Mouse (Mus musculus): ENCODE data around the gene Sf3a3. TPM values are rescaled to one million over a fixed set of nuclear protein-coding genes. Genes with fewer than 3 reads are reported as not detected.
A peak's percentile ranks its signal among the peaks of the same experiment; 100 is the strongest.
"Not testable (repeated sequence)": the region's sequence is repeated elsewhere in the genome, so short reads cannot be mapped to it uniquely, and the experiment has no call there.

Gene Sf3a3
- polyA plus RNA-seq, 1 experiment from 2014 or later: 110 TPM

- ATAC-seq (ENCODE audit: low read depth): no peak
- H3K9ac ChIP-seq (ENCODE audit: low read depth, low read length): peak overlapping the region; percentile 56
- H3K4me1 ChIP-seq (ENCODE audit: control insufficient read depth, insufficient read depth, low read length): peaks cover 41% of the 10 kb centered on the region
- H3K27ac ChIP-seq (replicated peaks; ENCODE audit: low read depth, low read length): peak overlapping the region; percentile 90
- H3K9me3 ChIP-seq (ENCODE audit: control insufficient read depth, low read length): no peaks in the 10 kb centered on the region
- no peak for DNase-seq (ENCODE audit: low spot score)
- H3K27me3 ChIP-seq (replicated peaks; ENCODE audit: control insufficient read depth, insufficient read depth, low read length): no peaks in the 10 kb centered on the region
- WGBS: 20% methylated on average over 2 of the region's 2 CpGs
- H3K4me3 ChIP-seq (ENCODE audit: low read depth, low read length): peak overlapping the region; percentile 20; the same call in 1 of the 2 replicates
- peak overlapping the region; percentile 77 for H3K4me2 ChIP-seq (ENCODE audit: low read depth, low read length)
- H3K36me3 ChIP-seq (ENCODE audit: control insufficient read depth, insufficient read depth, low read length): peaks cover 28% of the 10 kb centered on the region
These were observed 11.2 kb upstream of the Sf3a3 start for GRCm38 (mm10) chr4:124703406-124703805.

- Histone ChIP-seq H3K36me3 (ENCODE audit: control insufficient read depth, insufficient read depth, low read length) (peaks cover 28% of the 10 kb centered on the region), H3K27me3 (replicated peaks; ENCODE audit: control insufficient read depth, insufficient read depth, low read length) (no peaks in the 10 kb centered on the region), H3K4me2 (ENCODE audit: low read depth, low read length) (peak overlapping the region; percentile 77), H3K27ac (replicated peaks; ENCODE audit: low read depth, low read length) (peak overlapping the region; percentile 90), H3K9ac (ENCODE audit: low read depth, low read length) (peak overlapping the region; percentile 56), H3K4me3 (ENCODE audit: low read depth, low read length) (peak overlapping the region; percentile 20), H3K9me3 (ENCODE audit: control insufficient read depth, low read length) (no peaks in the 10 kb centered on the region), H3K4me1 (ENCODE audit: control insufficient read depth, insufficient read depth, low read length) (peaks cover 44% of the 10 kb centered on the region)
- 7% methylated on average over 6 of the region's 6 CpGs for WGBS
- peak; percentile 80 for DNase-seq (ENCODE audit: low spot score)
- ATAC-seq (ENCODE audit: low read depth): no peak
These were observed 10.4 kb upstream of the Sf3a3 start for GRCm38 (mm10) chr4:124703881-124704796.

- H3K27me3 ChIP-seq (replicated peaks; ENCODE audit: control insufficient read depth, insufficient read depth, low read length): no peaks in the 10 kb centered on the region
- peaks cover 51% of the 10 kb centered on the region for H3K4me1 ChIP-seq (ENCODE audit: control insufficient read depth, insufficient read depth, low read length)
- peak; percentile 87 for DNase-seq (ENCODE audit: low spot score)
- H3K9ac ChIP-seq (ENCODE audit: low read depth, low read length): peak overlapping the region; percentile 56
- peak overlapping the region; percentile 90 for H3K27ac ChIP-seq (replicated peaks; ENCODE audit: low read depth, low read length)
- H3K9me3 ChIP-seq (ENCODE audit: control insufficient read depth, low read length): no peaks in the 10 kb centered on the region
- 10% methylated on average over 11 of the region's 11 CpGs for WGBS
- peak overlapping the region; percentile 20 for H3K4me3 ChIP-seq (ENCODE audit: low read depth, low read length)
- no peak for ATAC-seq (ENCODE audit: low read depth)
- H3K4me2 ChIP-seq (ENCODE audit: low read depth, low read length): peak overlapping the region; percentile 77
- peaks cover 28% of the 10 kb centered on the region for H3K36me3 ChIP-seq (ENCODE audit: control insufficient read depth, insufficient read depth, low read length)
These were observed 9.6 kb upstream of the Sf3a3 start for GRCm38 (mm10) chr4:124704797-124705474.

- DNase-seq (ENCODE audit: low spot score) (no peak), ATAC-seq (ENCODE audit: low read depth) (no peak)
- H3K27me3 ChIP-seq (replicated peaks; ENCODE audit: control insufficient read depth, insufficient read depth, low read length): no peaks in the 10 kb centered on the region
- no peaks in the 10 kb centered on the region for H3K9me3 ChIP-seq (ENCODE audit: control insufficient read depth, low read length)
- H3K4me2 ChIP-seq (ENCODE audit: low read depth, low read length): peak overlapping the region; percentile 12; the same call in 1 of the 2 replicates
- peak overlapping the region; percentile 90 for H3K27ac ChIP-seq (replicated peaks; ENCODE audit: low read depth, low read length)
- H3K9ac ChIP-seq (ENCODE audit: low read depth, low read length): no peak overlapping the region
- peaks cover 28% of the 10 kb centered on the region for H3K36me3 ChIP-seq (ENCODE audit: control insufficient read depth, insufficient read depth, low read length)
- WGBS: 79% methylated on average over 23 of the region's 23 CpGs
- H3K4me3 ChIP-seq (ENCODE audit: low read depth, low read length): no peak overlapping the region
- peaks cover 53% of the 10 kb centered on the region for H3K4me1 ChIP-seq (ENCODE audit: control insufficient read depth, insufficient read depth, low read length)
These were observed 8.8 kb upstream of the Sf3a3 start for GRCm38 (mm10) chr4:124705661-124706269.

- not testable (repeated sequence) for H3K27me3 ChIP-seq (replicated peaks; ENCODE audit: control insufficient read depth, insufficient read depth, low read length); H3K4me3 ChIP-seq (ENCODE audit: low read depth, low read length); H3K9ac ChIP-seq (ENCODE audit: low read depth, low read length); ATAC-seq (ENCODE audit: low read depth); H3K9me3 ChIP-seq (ENCODE audit: control insufficient read depth, low read length); H3K4me2 ChIP-seq (ENCODE audit: low read depth, low read length); DNase-seq (ENCODE audit: low spot score)
- Histone ChIP-seq H3K27ac (replicated peaks; ENCODE audit: low read depth, low read length) (peak overlapping the region; percentile 96), H3K36me3 (ENCODE audit: control insufficient read depth, insufficient read depth, low read length) (peaks cover 28% of the 10 kb centered on the region), H3K4me1 (ENCODE audit: control insufficient read depth, insufficient read depth, low read length) (peaks cover 47% of the 10 kb centered on the region)
- WGBS: 78% methylated on average over 23 of the region's 25 CpGs
These were observed 7.0 kb upstream of the Sf3a3 start for GRCm38 (mm10) chr4:124707381-124708199.

- not testable (repeated sequence) for H3K4me3 ChIP-seq (ENCODE audit: low read depth, low read length); H3K9me3 ChIP-seq (ENCODE audit: control insufficient read depth, low read length); H3K9ac ChIP-seq (ENCODE audit: low read depth, low read length); ATAC-seq (ENCODE audit: low read depth); DNase-seq (ENCODE audit: low spot score); H3K27me3 ChIP-seq (replicated peaks; ENCODE audit: control insufficient read depth, insufficient read depth, low read length)
- H3K4me1 ChIP-seq (ENCODE audit: control insufficient read depth, insufficient read depth, low read length): peaks cover 45% of the 10 kb centered on the region
- H3K27ac ChIP-seq (replicated peaks; ENCODE audit: low read depth, low read length): peak overlapping the region; percentile 96
- H3K4me2 ChIP-seq (ENCODE audit: low read depth, low read length): peak overlapping the region; percentile 59
- peaks cover 28% of the 10 kb centered on the region for H3K36me3 ChIP-seq (ENCODE audit: control insufficient read depth, insufficient read depth, low read length)
- WGBS: 21% methylated on average over 1 of the region's 1 CpGs
These were observed 6.4 kb upstream of the Sf3a3 start for GRCm38 (mm10) chr4:124708200-124708517.

GRCm38 (mm10) chr4:124708518-124709477 is 5.8 kb upstream of the Sf3a3 start:
- DNase-seq (ENCODE audit: low spot score) (peak; percentile 98), ATAC-seq (ENCODE audit: low read depth) (peak; percentile 91)
- no peaks in the 10 kb centered on the region for H3K9me3 ChIP-seq (ENCODE audit: control insufficient read depth, low read length)
- H3K27me3 ChIP-seq (replicated peaks; ENCODE audit: control insufficient read depth, insufficient read depth, low read length): no peaks in the 10 kb centered on the region
- peak overlapping the region; percentile 59 for H3K4me2 ChIP-seq (ENCODE audit: low read depth, low read length)
- peak overlapping the region; percentile 96 for H3K27ac ChIP-seq (replicated peaks; ENCODE audit: low read depth, low read length)
- H3K36me3 ChIP-seq (ENCODE audit: control insufficient read depth, insufficient read depth, low read length): peaks cover 28% of the 10 kb centered on the region
- H3K4me1 ChIP-seq (ENCODE audit: control insufficient read depth, insufficient read depth, low read length): peaks cover 39% of the 10 kb centered on the region
- H3K9ac ChIP-seq (ENCODE audit: low read depth, low read length): peak overlapping the region; percentile 52
- WGBS: 2% methylated on average over 34 of the region's 41 CpGs
- peak overlapping the region; percentile 32 for H3K4me3 ChIP-seq (ENCODE audit: low read depth, low read length)
